Mouse (Mus musculus): ENCODE data around the gene Slc15a4.

DNA sequence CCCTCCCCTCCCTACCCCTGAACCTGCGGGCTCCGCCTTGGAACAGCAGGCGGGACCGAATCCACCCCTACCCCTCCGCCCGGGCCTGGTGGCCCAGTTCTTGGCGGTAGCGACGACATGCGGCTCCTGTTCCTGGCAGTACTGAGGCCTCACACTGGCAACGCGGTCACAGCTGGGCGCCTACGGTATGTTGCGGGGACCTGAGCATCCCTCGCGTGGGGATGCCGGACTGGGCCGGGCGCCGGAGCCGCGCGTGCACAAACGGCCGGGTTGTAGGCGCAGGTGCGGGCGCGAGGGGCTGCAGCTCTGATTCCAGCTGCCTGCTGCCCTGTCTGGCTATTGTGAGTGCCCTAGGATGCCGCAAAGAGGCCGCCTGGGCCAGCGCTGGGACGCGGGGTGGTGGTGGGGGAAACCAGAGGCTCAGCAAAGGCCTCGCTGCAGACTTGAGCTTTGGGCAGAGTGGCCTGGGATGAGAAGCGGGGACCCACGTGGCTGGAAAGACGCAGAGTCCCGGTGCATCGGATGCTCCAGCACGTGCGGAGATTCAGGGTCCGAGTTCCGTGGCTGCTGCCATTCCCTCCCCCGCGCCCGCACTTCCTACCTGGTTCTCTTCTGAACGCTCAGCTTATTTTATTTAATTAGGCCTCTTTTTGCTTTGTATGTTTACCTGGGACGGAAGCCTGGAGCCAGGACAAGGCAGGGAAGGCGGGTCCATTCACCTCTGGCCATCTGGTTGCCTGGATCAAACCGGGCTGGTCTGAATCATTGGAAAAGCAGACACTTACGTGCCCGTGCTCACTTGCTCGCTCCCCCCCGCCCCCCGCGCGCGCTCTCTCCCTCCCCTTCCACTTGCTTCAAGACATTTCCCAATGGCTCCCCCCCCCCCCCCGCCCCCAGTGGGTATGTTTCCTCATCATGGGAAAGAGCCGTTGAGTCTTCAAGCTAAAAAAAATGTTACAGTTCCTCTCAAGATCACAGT is at the start of gene Slc15a4, which contains the start of gene Glt1d1:
- TF ChIP-seq POLR2A (IDR thresholded peaks at IDR 0.05; ENCODE audit: extremely low read depth, insufficient read depth, low read length) (peak; percentile 45; the same call in 1 of the 2 replicates), CTCF (IDR thresholded peaks at IDR 0.05; ENCODE audit: extremely low read depth, insufficient read depth, low read length) (no peak)

Measured in cortical plate, adult 2 months (tissue).